Mouse (Mus musculus) CH12.LX (cell line): ENCODE data around the gene Bbs12.

Experiments used
- BHLHE40 ChIP-seq: IDR thresholded peaks from 2 replicates; pipeline ENCODE4 v1.6.1; 2011; ENCODE audit warnings: mild to moderate bottlenecking, low read depth, low read length, improper control_type of control experiment
- CHD1 ChIP-seq: IDR thresholded peaks from 2 replicates; pipeline ENCODE4 v1.6.1; 2012; ENCODE audit warnings: low read depth, low read length, improper control_type of control experiment, inconsistent platforms
- CTCF ChIP-seq, 2 experiments: IDR thresholded peaks in 1 of 2; conservative IDR thresholded peaks in 1 of 2; 2 replicates each; pipeline ENCODE4 v1.5.1; 2011 to 2012; ENCODE audit warnings: low read depth in 2 of 2, low read length in 2 of 2, improper control_type of control experiment in 1 of 2, inconsistent platforms in 1 of 2, mild to moderate bottlenecking in 1 of 2, moderate library complexity in 1 of 2
- EP300 ChIP-seq: IDR thresholded peaks from 2 replicates; pipeline ENCODE4 v1.6.1; 2011; ENCODE audit warnings: low read length, improper control_type of control experiment
- GABPA ChIP-seq: IDR thresholded peaks from 2 replicates; pipeline ENCODE4 v1.6.1; 2012; ENCODE audit warnings: low read depth, low read length, improper control_type of control experiment, inconsistent platforms; ENCODE audit not compliant: insufficient replicate concordance
- KAT2A ChIP-seq: IDR thresholded peaks from 2 replicates; pipeline ENCODE4 v1.6.1; 2012; ENCODE audit warnings: low read length, improper control_type of control experiment, inconsistent platforms; ENCODE audit not compliant: insufficient replicate concordance
- MYC ChIP-seq: IDR thresholded peaks from 2 replicates; pipeline ENCODE4 v1.6.1; 2011; ENCODE audit warnings: low read depth, mild to moderate bottlenecking, improper control_type of control experiment, low read length
- POLR2A ChIP-seq: IDR thresholded peaks from 2 replicates; pipeline ENCODE4 v1.6.1; 2011; ENCODE audit warnings: low read depth, mild to moderate bottlenecking, improper control_type of control experiment, low read length
- POLR2AphosphoS2 ChIP-seq: IDR thresholded peaks from 2 replicates; pipeline ENCODE4 v1.6.1; 2011; ENCODE audit warnings: low read depth, low read length, improper control_type of control experiment
- RAD21 ChIP-seq: IDR thresholded peaks from 2 replicates; pipeline ENCODE4 v1.6.1; 2011; ENCODE audit warnings: low read depth, mild to moderate bottlenecking, low read length, improper control_type of control experiment, moderate library complexity
- SIN3A ChIP-seq: IDR thresholded peaks from 2 replicates; pipeline ENCODE4 v1.6.1; 2012; ENCODE audit warnings: low read length, improper control_type of control experiment, inconsistent platforms
- TCF12 ChIP-seq: IDR thresholded peaks from 2 replicates; pipeline ENCODE4 v1.6.1; 2014; ENCODE audit warnings: low read depth, mild to moderate bottlenecking, inconsistent platforms, low read length, improper control_type of control experiment
- ZC3H11A ChIP-seq: IDR thresholded peaks from 2 replicates; pipeline ENCODE4 v1.6.1; 2012; ENCODE audit warnings: low read depth, mild to moderate bottlenecking, inconsistent platforms, low read length, improper control_type of control experiment
- ZKSCAN1 ChIP-seq: IDR thresholded peaks from 2 replicates; pipeline ENCODE4 v1.6.1; 2012; ENCODE audit warnings: low read depth, inconsistent platforms, low read length, improper control_type of control experiment, borderline replicate concordance

DNA sequence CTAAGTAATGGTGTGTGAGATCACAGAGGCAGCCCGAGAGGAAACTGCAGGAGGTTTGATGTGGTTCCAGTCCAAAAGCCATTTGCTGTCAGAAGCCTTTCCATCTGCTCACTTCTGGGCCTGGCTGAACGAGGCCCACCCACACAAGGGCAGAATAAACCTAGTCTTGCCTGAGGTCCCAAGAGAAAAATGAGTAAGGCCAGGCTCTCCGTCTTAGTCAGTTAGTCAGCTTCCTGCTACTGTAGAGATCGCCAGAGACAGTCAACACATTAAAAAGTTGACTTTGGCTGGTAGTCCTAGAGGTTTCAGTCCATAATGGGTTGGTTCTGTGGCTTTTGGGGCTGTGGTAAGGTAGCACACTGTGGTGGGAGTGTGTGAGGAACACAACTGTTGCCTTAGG is 58.1 kb downstream of the Bbs12 start:
- TF ChIP-seq ZKSCAN1 (no peak), CTCF (conservative IDR thresholded peaks at IDR 0.05 in 1 of 2, IDR thresholded peaks at IDR 0.05 in 1 of 2; ENCODE audit: low read depth in 2 of 2, low read length in 2 of 2) (no peak), EP300 (peak; percentile 91), CHD1 (no peak), SIN3A (peak; percentile 59; the same call in 1 of the 2 replicates), RAD21 (no peak; the same call in 1 of the 2 replicates), POLR2A (no peak), ZC3H11A (no peak), GABPA (no peak), POLR2AphosphoS2 (no peak), MYC (0 out of 2 replicates have a peak, but pooled peaks have one; percentile 39), KAT2A (no peak), TCF12 (peak; percentile 56; the same call in 1 of the 2 replicates), BHLHE40 (peak; percentile 67)
